ENCODE assay signal across 9 mouse cellular contexts in genomic region chr4:118547424-118548129, GRCm38 (mm10). TPM values are rescaled to one million over a fixed set of nuclear protein-coding genes. Genes with fewer than 3 reads are reported as not detected.
DNase-seq lines count a peak whose midpoint lies in the region; ATAC-seq lines count a peak whose summit lies in the region.
"Had no signal": no experiment of that assay in that cellular context is flagged by ENCODE, and none has a peak within 500 bp of the region (broad histone marks: within the 10 kb centered on the region; RNA-seq: fewer than 3 reads in every experiment).

No protein-coding gene starts in this region.

- peak; percentile 45; the same call in 1 of the 2 replicates for ATAC-seq in granulocyte monocyte progenitor cell, adult 5-6 weeks (replicated peaks; ENCODE audit: poor library complexity, severe bottlenecking)
- ATAC-seq in megakaryocyte-erythroid progenitor cell, adult 5-6 weeks (replicated peaks; ENCODE audit: low FRiP score, low TSS enrichment, poor library complexity, severe bottlenecking): peak; percentile 87

- DNase-seq in adrenal gland, adult 8-10 months: peak; percentile 51
- DNase-seq in cerebellum, postnatal 4 days (ENCODE audit: low spot score in 2 of 2): peak; percentile 70 to 95
- peak; percentile 58 for DNase-seq in kidney, postnatal 14 days
- peak; percentile 56 to 65 for DNase-seq in left cerebral cortex, adult 9 months (ENCODE audit: low spot score in 2 of 2)
- DNase-seq in spleen, postnatal 14 days (ENCODE audit: low spot score in 2 of 2): peak; percentile 64 to 81
- DNase-seq in urinary bladder, postnatal 25 days (ENCODE audit: low spot score): peak; percentile 73

RNA-seq across cellular contexts. Expression of gene Tmem125, which starts 3.7 kb away (rescaled TPM):
- total RNA-seq in adrenal gland, adult 8-10 months (2022): not detected
- total RNA-seq in granulocyte monocyte progenitor cell, adult 5-6 weeks (2014; fragmentation: Nextera tagmentation): not detected in 2 replicates
- total RNA-seq in granulocyte monocyte progenitor cell, adult 5-6 weeks (2017): 0.82 TPM in 1 of 2 replicates, not detected in the other
- not detected in 2 replicates for total RNA-seq in megakaryocyte-erythroid progenitor cell, adult 5-6 weeks (2014; fragmentation: Nextera tagmentation)
- total RNA-seq in megakaryocyte-erythroid progenitor cell, adult 5-6 weeks (2017): not detected in 2 replicates
- total RNA-seq: CH12.LX had no signal

RNA-seq across cellular contexts. Expression of gene 2610528J11Rik, which starts 20.8 kb away (rescaled TPM):
- not detected for total RNA-seq in adrenal gland, adult 8-10 months (2022)
- total RNA-seq in granulocyte monocyte progenitor cell, adult 5-6 weeks (2014; fragmentation: Nextera tagmentation): not detected in 2 replicates
- total RNA-seq in granulocyte monocyte progenitor cell, adult 5-6 weeks (2017): not detected in 2 replicates
- total RNA-seq in megakaryocyte-erythroid progenitor cell, adult 5-6 weeks (2014; fragmentation: Nextera tagmentation): not detected in 2 replicates
- not detected in 2 replicates for total RNA-seq in megakaryocyte-erythroid progenitor cell, adult 5-6 weeks (2017)
- total RNA-seq: CH12.LX had no signal

RNA-seq across cellular contexts. Expression of gene Tie1, which starts 57.7 kb away (rescaled TPM):
- 10 to 100 TPM; 30.0 to 53.6 (median 45.1) TPM for total RNA-seq in adrenal gland, adult 8-10 months (2022)
- 3.9 and 7.2 TPM in 2 replicates for total RNA-seq in granulocyte monocyte progenitor cell, adult 5-6 weeks (2014; fragmentation: Nextera tagmentation)
- total RNA-seq in granulocyte monocyte progenitor cell, adult 5-6 weeks (2017): 4.3 and 4.5 TPM in 2 replicates
- 0.99 TPM in 1 of 2 replicates, not detected in the other for total RNA-seq in megakaryocyte-erythroid progenitor cell, adult 5-6 weeks (2014; fragmentation: Nextera tagmentation)
- total RNA-seq in megakaryocyte-erythroid progenitor cell, adult 5-6 weeks (2017): 1.3 and 2.5 TPM in 2 replicates
- total RNA-seq: CH12.LX had no signal

Comparison
In these comparisons a context has a peak if more than half of its experiments do, and no peak if none do; other contexts are left out.
1. Peak in every context shown above with its lines: DNase-seq and ATAC-seq.